Mouse (Mus musculus) lung, postnatal 0 days (tissue): ENCODE measurements around the gene Rhebl1.

Experiments
- CTCF ChIP-seq: IDR thresholded peaks from 2 replicates; pipeline ENCODE4 v1.5.1; 2016; ENCODE audit warnings: antibody characterized with exemption, mild to moderate bottlenecking
- EP300 ChIP-seq: IDR thresholded peaks from 2 replicates; pipeline ENCODE4 v1.6.1; 2016; ENCODE audit warnings: antibody characterized with exemption, mild to moderate bottlenecking, control low read depth

GRCm38 (mm10) chr15:98850668-98851067, 43.7 kb downstream of the Rhebl1 start:
- TF ChIP-seq CTCF (no peak), EP300 (no peak)
